Mouse (Mus musculus) frontal cortex, postnatal 10 days (tissue): Measurements from ENCODE around the gene Mrtfa.

Experiments
- DNase-seq, 2 experiments: peaks; one replicate each; pipeline ENCODE4 v3.0.0; 2022; ENCODE audit warnings: low spot score in 2 of 2, mixed read lengths in 1 of 2

Mrtfa gene

GRCm38 (mm10) chr15:81156453-81156852 is 34.1 kb downstream of the Mrtfa start:
- DNase-seq: no peak

- no peak for DNase-seq
These were observed 34.7 kb downstream of the Mrtfa start for GRCm38 (mm10) chr15:81155845-81156244.

- DNase-seq: no peak
These were observed 35.5 kb downstream of the Mrtfa start for GRCm38 (mm10) chr15:81154846-81155624.

GRCm38 (mm10) chr15:81141956-81142576 is 48.5 kb downstream of the Mrtfa start:
- DNase-seq: no peak

GRCm38 (mm10) chr15:81140004-81140403 is 50.6 kb downstream of the Mrtfa start:
- no peak for DNase-seq

GRCm38 (mm10) chr15:81137298-81137697 is 53.3 kb downstream of the Mrtfa start:
- DNase-seq: no peak

- DNase-seq: no peak
These were observed 56.8 kb downstream of the Mrtfa start for GRCm38 (mm10) chr15:81133781-81134180.

- DNase-seq: no peak
These were observed 59.4 kb downstream of the Mrtfa start for GRCm38 (mm10) chr15:81131152-81131551.

GRCm38 (mm10) chr15:81129970-81130369 is 60.6 kb downstream of the Mrtfa start:
- peak in 1 of 2 experiments; percentile 17 for DNase-seq

GRCm38 (mm10) chr15:81128155-81128838 is 62.3 kb downstream of the Mrtfa start:
- DNase-seq: no peak

GRCm38 (mm10) chr15:81124282-81124681 is 66.3 kb downstream of the Mrtfa start:
- DNase-seq: no peak

GRCm38 (mm10) chr15:81123122-81123521 is 67.4 kb downstream of the Mrtfa start:
- no peak for DNase-seq

- DNase-seq: no peak
These were observed 68.0 kb downstream of the Mrtfa start for GRCm38 (mm10) chr15:81122535-81122934.

- DNase-seq: no peak
These were observed 68.5 kb downstream of the Mrtfa start for GRCm38 (mm10) chr15:81122078-81122477.

- no peak for DNase-seq
These were observed 69.6 kb downstream of the Mrtfa start for GRCm38 (mm10) chr15:81120946-81121345.

GRCm38 (mm10) chr15:81120140-81120539 is 70.4 kb downstream of the Mrtfa start:
- DNase-seq: no peak

GRCm38 (mm10) chr15:81118226-81118625 is 72.3 kb downstream of the Mrtfa start:
- DNase-seq: no peak

GRCm38 (mm10) chr15:81112589-81112988 is 78.0 kb downstream of the Mrtfa start:
- DNase-seq: no peak

- no peak for DNase-seq
These were observed 80.2 kb downstream of the Mrtfa start for GRCm38 (mm10) chr15:81110315-81110714.

- DNase-seq: peak; percentile 45 to 52
These were observed 84.6 kb downstream of the Mrtfa start for GRCm38 (mm10) chr15:81105962-81106361.

GRCm38 (mm10) chr15:81104585-81105259 is 85.8 kb downstream of the Mrtfa start:
- DNase-seq: no peak

GRCm38 (mm10) chr15:81103500-81103899 is 87.1 kb downstream of the Mrtfa start:
- no peak for DNase-seq
